Mouse (Mus musculus) lung, adult 2 months (tissue): ENCODE measurements around the gene Gpr183.

ENCODE experiments used
- CTCF ChIP-seq: fragments of 200-500 bp; IDR thresholded peaks from 2 replicates; pipeline ENCODE4 v1.5.1; 2011; ENCODE audit warnings: mild to moderate bottlenecking, low read length, control low read depth; ENCODE audit not compliant: insufficient read depth
- POLR2A ChIP-seq: fragments of 200-500 bp; IDR thresholded peaks from 2 replicates; pipeline ENCODE4 v1.6.1; 2011; ENCODE audit warnings: low read depth, mild to moderate bottlenecking, control low read depth, low read length, borderline replicate concordance; ENCODE audit errors: extremely low read depth

GRCm38 (mm10) chr14:121992395-121993280 is 27.6 kb upstream of the Gpr183 start:
- TF ChIP-seq CTCF (no peak), POLR2A (no peak)
